Mouse (Mus musculus) erythroid progenitor cell, adult 5-6 weeks (primary cell): Measurements from ENCODE around the gene Pbx4. TPM values are rescaled to one million over a fixed set of nuclear protein-coding genes. Genes with fewer than 3 reads are reported as not detected.

ENCODE experiments used
- ATAC-seq: replicated peaks from 2 replicates; pipeline ENCODE4 v1.8.0; 2016; ENCODE audit warnings: moderate number of reproducible peaks, mild to moderate bottlenecking, moderate TSS enrichment, inconsistent platforms; ENCODE audit not compliant: poor library complexity, low FRiP score, severe bottlenecking
- total RNA-seq, 2 experiments: library from RNA; stranded (forward) in 1 of 2; stranded (reverse) in 1 of 2; fragments of 150-400 nt in 1 of 2; fragments of 186-747, 209-891 nt in 1 of 2; gene quantifications; 2 replicates each; pipeline versions ENCODE4 v1.2.3 to v1.2.4; 2015 to 2017; ENCODE audit warnings: low replicate concordance in 2 of 2

Pbx4 gene
- total RNA-seq (2015; ENCODE audit: low replicate concordance) = 4.2 TPM in 1 of 2 replicates, not detected in the other
- total RNA-seq (2017; ENCODE audit: low replicate concordance) = 2.1 and 8.2 TPM in 2 replicates

DNA sequence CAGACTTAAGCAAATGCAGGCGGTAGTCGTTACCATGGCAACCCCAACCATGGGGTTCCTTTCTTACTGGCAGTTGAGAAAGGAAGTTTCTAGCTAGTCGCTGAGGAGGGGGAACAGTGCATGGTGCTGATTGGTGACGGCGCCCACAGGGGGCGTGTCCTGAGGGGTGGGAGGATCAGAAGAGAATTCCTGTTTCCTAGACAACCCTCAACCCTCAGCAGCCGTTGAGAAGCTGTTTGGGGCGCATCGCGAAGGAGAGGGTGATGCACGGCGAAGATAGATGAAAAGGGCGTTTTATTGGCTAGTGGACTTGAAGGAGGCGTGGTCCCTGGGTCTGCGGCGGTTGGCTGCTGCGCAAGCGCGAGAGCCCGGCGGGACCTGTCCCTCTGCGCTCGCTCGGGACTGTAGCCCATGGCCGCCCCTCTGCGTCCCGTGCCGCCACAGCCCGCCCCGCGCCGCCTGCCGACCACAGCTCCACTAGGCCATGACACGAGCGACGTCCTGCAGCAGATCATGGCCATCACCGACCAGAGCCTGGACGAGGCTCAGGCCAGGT, at the start of gene Pbx4:
Pbx4 (plus strand) TSS at position 194 of the 556 bp plus-strand sequence.
- ATAC-seq = peak; percentile 96

DNA sequence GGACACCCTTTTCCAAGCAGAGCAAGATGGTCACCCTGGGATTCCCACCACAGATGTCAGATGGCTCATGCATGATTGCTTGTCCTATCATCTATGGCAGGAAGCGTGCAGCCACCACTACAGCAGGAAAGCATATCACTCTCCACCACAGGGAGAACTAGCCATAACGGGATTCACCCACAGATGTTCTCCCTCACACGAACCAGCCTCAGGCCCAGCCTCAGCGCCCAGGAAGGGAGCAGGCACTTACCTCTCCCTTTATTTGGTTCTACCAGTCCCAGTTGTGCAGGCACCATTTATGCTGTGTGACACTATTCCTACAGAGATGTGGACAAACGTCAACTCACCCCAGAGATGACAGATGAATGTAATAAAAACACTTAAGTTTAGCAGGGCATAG, 43.2 kb upstream of the Pbx4 start:
- ATAC-seq = no peak

DNA sequence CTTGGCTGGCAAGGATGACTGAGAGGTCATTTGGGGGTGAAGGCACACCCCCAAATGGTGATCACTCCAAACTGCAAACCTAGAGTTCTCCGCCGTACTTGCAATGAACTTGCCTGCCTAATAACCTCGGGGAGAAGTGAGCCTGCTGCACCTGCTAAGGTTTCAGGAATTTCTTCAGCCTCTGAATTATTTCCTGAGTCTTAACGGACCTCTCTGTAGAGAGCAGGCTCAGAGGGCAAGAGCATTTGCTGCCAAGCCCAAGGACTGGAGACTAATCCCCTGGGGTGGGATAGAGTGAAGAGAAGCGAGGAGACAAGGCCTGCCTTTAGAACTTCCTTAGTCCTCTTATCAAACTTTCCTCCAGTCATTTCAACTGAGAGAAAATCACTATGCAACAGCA, 42.6 kb upstream of the Pbx4 start:
- no peak for ATAC-seq

DNA sequence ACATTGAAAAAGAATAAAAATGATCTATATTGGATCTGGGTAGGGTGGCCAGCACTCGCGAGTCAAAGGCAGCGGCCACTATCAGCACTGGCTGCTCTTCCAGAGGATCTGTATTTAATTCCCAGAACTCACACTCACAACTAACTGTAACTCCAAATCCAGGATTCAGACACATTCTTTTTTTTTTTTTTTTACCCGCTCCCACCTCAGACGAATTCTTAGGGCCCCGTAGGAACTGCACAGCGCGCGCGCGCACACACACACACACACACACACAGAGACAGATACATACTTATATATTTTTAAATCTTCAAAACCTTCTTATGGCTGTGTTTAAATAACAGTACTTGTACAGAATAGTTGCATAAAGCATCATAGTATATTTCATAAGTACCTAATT, 41.9 kb upstream of the Pbx4 start:
- peak; percentile 32 for ATAC-seq

DNA sequence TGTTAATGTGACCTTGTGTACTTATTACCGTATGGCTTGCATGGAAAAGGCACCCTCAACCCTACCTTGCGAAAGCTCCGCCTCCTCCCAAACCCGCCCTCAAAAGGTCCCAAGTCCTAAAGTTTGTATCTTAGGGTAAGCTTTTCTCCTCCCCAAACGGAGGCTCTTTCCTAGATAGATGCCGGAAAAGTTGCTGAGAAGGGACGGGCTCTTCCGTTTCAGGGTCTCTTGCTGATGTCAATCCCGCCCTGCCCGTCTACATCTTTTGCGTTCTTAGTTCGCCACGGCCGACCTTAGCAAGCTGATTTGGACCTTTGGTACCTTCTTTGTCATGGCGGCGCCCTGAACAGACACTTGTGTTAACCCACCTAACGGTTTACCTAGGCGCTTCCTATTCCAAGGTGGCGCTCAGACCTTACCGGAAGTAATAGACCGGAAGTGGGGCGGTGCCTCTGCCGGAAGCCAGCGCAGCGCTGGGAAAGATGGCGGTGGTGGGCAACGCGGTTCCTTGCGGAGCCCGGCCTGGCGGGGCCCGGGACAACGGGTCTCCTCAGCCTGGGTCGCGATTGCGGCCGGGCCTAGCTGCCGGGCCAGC, 41.4 kb upstream of the Pbx4 start, which contains the start of the genes Atp13a1 and Zfp866:
Atp13a1 (plus strand) TSS at position 391 of the 595 bp plus-strand sequence.
Zfp866 (minus strand) TSS at position 406 of the 595 bp plus-strand sequence.
- peak; percentile 97 for ATAC-seq

GRCm38 (mm10) chr8:69791415-69792068, 40.7 kb upstream of the Pbx4 start:
- ATAC-seq = no peak

DNA sequence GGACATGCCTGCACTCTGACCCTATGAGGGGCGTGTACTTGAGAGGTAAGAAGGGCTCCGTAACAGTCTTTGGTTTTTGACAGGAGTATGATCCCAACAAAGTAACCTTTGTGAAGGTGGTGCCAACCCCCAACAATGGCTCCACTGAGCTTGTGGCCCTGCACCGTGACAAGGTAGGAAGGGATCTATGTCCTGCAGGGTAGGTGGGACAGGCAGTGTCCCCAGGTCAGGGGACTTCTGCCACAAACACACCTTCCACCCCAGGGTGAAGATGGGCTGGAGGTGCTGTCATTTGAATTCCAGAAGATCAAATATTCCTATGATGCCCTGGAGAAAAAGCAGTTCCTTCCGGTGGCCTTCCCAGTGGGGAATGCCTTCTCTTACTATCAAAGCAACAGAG, 38.6 kb upstream of the Pbx4 start:
- no peak for ATAC-seq

- ATAC-seq = no peak
Measured at GRCm38 (mm10) chr8:69794096-69794495, 38.2 kb upstream of the Pbx4 start.

GRCm38 (mm10) chr8:69794901-69795300, 37.4 kb upstream of the Pbx4 start:
- no peak for ATAC-seq

- no peak for ATAC-seq
Measured at GRCm38 (mm10) chr8:69796721-69797345, 35.5 kb upstream of the Pbx4 start.

GRCm38 (mm10) chr8:69797661-69798060, 34.6 kb upstream of the Pbx4 start:
- ATAC-seq = no peak

- ATAC-seq = no peak
Measured at GRCm38 (mm10) chr8:69799261-69799660, 33.0 kb upstream of the Pbx4 start.

DNA sequence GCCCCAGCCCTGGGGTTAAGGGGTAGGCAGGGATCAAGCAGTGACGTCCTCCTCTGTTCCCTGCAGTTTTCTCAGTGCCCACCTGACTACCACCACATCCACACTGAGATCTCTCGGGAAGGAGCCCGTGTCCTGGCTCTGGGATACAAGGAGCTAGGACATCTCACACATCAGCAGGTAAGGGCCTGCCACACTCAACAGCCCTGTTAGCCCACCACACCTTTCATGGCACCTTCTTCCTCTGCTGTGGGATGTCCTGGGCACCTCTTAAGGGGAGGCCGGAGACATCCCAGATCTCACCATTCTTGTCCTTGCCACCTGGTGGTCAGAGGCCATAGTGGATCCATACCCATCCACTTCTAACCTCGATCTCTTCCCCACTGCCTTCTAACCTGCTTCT, 32.3 kb upstream of the Pbx4 start:
- no peak for ATAC-seq

GRCm38 (mm10) chr8:69801796-69802195, 30.5 kb upstream of the Pbx4 start:
- no peak for ATAC-seq

- ATAC-seq = no peak
Measured at GRCm38 (mm10) chr8:69802216-69802615, 30.1 kb upstream of the Pbx4 start.

DNA sequence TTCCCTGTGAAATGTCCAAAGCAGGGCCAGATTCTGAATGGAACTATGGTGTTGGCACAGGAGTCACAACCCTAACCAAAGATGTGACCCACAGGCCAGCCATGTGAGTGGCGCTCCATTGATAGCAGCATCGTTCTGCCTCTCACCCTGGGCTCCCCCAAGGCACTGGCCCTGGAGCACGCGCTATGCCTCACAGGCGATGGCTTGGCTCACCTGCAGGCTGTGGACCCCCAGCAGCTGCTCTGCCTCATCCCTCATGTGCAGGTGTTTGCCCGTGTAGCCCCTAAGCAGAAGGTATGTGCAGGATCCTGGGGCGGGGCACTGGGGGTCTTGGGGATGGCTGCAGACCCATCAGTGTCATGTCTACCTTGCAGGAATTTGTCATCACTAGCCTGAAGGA, 28.9 kb upstream of the Pbx4 start:
- no peak for ATAC-seq

DNA sequence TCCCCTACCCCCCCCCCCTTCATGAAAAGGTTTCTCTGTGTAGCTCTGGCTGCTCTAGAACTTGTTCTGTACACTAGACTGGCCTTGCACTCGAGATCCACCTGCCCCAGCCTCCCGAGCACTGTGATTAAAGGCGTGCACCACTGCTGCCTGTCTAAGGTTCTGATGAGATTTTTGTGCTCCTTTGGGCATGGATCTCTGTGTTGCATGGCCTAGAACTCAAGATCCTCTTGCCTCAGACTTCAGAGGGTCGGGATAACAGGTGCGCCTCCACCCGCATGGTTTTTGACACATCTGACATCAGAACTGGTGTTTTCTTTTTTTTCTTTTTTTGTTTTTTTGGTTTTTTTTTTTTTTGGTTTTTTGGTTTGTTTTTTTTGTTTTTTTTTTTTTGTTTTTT, 27.8 kb upstream of the Pbx4 start:
- no peak for ATAC-seq

DNA sequence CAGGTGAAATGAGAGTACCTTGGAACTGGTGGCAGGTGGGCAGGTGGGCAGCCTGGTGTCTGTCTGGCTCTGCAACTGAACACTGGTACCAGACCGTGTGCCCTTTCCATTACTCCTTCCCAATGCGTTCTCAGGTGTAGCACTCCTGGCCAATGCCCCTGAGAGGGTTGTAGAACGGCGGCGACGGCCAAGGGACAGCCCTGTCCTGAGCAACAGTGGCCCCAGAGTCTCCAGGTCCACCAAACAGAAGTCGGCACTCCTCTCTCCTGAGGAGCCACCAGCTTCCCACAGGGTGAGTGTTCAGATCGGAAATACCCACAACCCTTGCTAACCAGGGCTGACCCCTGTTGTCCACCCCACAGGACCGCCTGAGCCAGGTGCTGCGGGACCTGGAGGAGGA, 27.2 kb upstream of the Pbx4 start:
- ATAC-seq = no peak

DNA sequence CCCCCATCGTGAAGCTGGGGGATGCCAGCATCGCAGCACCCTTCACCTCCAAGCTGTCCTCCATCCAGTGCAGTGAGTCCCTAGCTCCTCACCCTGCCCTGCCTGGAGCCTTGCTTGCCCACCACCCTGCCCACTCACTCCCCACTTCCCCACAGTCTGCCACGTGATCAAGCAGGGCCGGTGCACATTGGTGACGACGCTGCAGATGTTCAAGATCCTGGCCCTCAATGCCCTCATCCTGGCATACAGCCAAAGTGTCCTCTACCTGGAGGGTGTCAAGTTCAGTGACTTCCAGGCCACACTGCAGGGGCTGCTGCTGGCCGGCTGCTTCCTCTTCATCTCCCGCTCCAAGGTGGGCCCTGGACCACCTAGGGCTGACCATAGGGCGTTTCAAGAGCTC, 26.8 kb upstream of the Pbx4 start:
- no peak for ATAC-seq

DNA sequence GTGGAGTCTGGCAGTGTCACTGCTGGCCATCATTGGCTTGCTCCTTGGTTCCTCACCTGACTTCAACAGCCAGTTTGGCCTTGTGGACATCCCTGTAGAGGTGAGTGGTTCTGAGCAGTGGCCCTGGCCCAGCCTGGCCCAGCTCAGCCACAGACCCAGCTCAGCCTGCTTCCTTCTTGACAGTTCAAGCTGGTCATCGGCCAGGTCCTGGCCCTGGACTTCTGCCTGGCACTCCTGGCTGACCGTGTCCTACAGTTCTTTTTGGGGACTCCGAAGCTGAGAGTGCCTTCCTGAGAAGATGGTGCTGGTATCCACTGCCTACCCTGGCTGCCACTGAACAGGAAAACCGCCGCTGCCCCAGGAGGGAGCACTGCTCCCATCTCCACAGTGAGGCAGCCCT, 25.1 kb upstream of the Pbx4 start:
- ATAC-seq = no peak
